Mouse (Mus musculus): ENCODE data around the gene Gbf1.
A peak's percentile ranks its signal among the peaks of the same experiment; 100 is the strongest.
"Not testable (repeated sequence)": the region's sequence is repeated elsewhere in the genome, so short reads cannot be mapped to it uniquely, and the experiment has no call there.

Gene Gbf1

DNA sequence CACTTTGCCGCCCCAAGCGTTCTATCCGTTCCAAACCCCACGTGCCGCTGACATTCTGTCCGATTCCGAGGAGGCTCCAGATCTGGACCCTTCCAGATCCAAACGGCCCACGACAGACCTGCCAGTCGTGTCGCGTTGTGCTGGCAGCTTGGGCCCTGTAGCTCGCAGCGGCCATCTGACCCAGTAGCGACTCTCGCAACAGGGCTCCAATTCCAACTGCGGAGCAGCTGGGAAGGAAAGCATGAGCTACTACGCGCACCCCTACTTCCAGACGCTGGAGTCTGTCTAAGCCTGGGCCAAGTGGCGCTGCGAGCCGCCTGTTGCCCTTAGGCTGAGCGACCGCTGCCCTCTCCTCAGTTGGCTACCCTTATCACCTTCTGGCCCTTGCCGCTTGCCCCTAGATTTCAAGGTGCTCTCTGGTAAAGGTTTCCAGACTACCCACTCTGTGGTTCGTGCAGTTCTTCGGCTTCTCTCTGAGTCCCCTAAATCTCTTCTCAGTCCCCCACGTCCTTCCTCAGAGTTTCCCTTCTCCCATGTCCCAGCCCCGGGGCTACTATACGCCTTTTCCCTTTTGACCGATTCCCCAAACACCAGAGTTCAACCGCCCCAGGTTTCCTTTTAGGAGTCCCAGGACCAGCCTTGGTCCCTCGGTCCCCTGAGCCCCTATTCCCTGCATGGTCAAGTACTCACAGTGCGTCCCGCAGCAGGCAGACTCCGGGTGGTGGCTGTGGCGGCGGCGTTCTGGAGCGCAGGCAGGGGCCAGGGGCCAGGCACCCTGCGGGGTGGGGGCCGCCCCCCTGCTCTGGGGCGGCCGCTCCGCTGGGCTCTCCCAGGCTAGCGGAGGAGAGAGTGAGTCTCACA is 4.6 kb upstream of the Gbf1 start, which contains the start of gene Pitx3:
Gene Pitx3, minus strand, starts transcription at position 816 of the 861 bp plus-strand sequence.
- no peak for DNase-seq (ENCODE audit: low read depth, low spot score)

DNA sequence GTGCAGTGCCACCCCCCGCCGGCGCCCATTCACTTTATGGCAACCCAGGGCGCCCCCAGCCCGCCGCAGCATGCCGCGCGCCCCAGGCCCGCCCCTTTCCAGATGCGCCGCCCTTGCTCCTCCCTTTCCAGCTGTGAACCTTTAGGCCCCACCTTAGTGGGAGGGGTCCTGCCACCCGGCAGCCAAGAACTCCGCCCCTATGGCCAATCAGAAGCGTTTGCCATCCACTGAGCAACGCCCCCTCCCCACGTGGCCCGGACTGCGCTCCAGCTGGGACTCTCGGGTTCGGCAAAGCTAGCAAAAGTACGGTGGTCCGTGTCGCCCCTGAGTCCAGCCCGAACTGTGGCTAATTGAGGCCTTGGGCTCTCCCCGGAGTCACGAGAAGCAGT is 3.9 kb upstream of the Gbf1 start:
- peak; percentile 96 for DNase-seq (ENCODE audit: low read depth, low spot score)

DNA sequence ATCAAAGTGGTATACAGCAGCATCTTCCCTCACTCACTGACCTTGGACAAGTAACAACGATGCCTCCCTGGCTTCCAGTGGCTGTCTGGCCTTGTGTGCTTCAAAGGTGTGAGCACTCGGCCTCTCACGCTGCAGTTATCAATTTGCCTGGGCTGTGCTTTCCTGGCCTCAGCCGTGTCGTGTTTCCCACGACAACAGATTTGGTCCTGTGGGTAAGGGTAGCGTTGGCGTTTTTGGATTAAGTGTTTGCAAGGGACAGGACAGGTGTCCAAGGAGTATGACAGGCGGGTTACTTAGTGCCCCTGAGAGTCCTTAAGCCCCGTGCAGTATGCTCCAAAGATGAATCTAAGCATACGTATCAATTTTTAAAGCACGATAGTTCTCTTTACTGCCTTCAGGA is 3.2 kb upstream of the Gbf1 start:
- DNase-seq (ENCODE audit: low read depth, low spot score): no peak

DNA sequence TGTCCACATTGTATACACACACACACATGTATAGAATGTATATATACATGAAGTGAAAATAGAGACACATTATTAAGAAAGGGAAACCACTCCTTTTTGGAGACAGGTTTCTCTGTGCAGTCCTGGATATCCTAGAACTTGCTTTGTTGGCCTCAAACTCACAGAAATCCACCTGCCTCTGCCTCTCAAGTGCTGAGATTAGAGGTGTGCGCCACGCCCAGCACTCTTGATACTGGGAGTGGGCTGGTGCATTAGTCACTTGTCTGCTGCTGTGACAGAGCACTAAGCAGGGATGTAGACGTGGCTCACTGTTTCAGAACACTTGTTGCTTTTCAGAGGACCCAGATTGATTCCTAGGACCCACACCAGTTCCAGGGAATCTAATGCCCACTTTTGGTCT is 13.6 kb downstream of the Gbf1 start:
- DNase-seq (ENCODE audit: low read depth, low spot score): no peak

DNA sequence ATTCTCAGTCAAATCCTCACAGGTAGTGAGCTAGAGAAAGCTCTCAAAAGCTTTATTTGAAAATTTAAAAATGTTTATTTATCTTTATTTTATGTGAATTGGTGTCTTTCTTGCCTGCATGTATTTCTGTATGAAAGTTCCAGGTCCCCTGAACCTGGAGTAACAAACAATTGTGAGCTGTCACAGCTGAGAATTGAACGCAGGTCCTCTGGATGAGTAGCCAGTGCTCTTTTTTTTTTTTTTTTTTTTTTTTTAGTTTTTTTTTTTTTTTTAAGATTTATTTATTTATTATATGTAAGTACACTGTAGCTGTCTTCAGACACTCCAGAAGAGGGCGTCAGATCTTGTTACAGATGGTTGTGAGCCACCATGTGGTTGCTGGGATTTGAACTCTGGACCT is 14.9 kb downstream of the Gbf1 start:
- not testable (repeated sequence) for DNase-seq (ENCODE audit: low read depth, low spot score)

DNA sequence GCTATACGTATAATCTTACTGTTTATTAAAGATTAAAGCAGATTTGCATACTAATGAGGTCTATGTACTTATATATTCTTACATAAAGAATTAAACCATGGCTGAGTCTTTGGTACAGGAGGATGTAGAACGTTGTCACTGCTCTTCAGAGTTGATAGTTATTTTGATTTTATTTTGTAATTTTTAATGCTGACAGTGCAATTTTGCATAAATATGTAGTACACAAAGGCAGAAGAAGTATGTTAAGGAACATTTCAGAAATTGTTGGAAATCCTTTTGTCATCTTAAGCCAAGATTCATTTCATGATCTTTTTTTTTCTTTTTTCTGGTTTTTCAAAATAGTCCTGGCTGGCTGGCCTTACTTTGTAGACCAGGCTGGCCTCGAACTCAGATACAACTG is 17.1 kb downstream of the Gbf1 start:
- DNase-seq (ENCODE audit: low read depth, low spot score): no peak

DNA sequence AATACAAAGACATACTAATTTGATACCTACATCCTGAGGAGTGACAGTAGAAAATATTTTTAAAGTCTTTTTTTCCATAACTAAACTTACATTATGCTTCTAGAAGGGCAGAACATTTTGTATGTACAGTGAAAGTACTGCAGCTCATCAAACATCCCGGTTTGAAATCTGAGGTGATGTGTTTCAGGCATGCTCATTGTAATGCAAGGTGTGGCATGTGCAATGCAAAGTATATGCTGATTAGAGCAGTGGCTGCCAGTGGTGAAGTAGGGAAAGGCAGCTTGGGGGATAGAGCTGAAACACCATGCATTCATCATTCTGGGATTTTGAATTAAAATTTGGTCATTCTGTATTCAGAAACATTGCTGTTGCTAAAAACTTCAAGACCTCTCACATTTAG is 17.6 kb downstream of the Gbf1 start:
- DNase-seq (ENCODE audit: low read depth, low spot score): peak; percentile 52

DNA sequence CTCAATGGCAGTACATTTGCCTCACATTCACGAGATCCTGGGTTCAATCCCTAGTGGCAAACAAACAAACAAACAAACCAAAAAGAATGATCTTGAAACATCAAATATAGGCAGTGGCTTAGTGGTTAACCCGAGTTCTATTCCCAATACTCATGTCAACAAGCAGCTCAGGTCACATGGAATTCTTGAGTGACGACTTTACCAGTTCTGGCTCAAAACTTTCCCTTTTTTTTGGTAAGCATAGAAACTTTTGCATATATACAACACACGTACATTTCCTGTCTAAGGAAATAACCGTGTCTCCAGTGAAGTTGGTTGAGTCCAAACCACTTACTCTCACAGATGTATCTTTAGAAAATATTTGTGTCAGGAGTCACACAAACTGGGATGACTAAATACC is 20.2 kb downstream of the Gbf1 start:
- no peak for DNase-seq (ENCODE audit: low read depth, low spot score)

DNA sequence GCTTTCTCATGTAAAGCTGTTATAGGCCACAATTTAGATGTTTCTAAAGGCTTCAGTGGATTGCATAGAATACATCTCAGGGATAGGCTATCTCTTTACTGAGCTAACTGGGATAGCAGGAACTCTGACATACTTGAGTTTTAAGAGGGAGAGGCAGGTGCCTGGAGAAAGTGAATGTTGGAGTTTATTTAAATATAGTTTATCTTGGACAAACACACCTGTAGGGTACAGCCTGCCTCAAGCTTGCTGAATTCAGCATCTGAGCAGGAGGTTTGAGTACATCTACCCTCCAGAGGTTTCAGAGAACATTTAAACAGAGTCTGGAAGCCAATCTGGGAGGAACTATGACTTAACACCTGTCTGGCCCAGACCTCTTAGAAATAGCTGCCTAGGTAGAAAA is 22.9 kb downstream of the Gbf1 start:
- no peak for DNase-seq (ENCODE audit: low read depth, low spot score)

DNA sequence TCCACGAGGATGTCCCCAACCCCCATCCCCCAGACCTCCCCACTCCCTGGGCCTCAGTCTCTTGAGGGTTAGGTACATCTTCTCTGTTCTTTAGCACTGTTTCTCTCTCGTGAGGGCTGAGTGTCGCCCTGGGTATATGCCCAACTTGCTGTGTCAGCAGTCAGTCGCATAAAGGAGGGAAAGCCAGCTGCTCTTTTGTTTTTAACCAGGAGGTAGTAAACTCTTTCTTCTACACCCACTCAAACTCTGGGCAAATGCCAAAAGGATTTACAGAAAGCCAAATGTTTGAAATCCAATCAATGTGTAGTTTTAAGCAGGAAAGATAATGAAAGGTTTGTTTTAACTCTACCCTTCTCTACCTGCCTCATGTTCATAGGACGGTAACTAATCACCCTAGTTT is 24.7 kb downstream of the Gbf1 start:
- no peak for DNase-seq (ENCODE audit: low read depth, low spot score)

DNA sequence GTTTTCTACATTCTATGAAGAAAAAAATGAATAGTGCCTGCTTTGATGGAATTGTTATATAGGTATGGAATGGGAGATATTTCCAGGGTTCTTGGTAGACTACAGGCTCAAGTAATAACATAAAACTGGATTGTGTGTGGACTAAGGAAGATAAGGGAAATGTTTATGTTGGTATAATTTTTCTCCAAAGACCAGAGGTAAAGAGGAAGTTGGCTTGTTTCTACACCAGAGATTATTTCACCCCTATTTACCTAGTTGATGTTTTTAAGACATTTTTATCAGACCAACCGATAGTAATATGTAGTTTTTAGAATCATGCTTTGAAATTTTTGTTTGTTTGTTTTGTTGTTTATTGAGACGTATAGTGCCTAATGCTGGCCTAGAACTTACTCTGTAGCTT is 28.0 kb downstream of the Gbf1 start:
- DNase-seq (ENCODE audit: low read depth, low spot score): no peak

DNA sequence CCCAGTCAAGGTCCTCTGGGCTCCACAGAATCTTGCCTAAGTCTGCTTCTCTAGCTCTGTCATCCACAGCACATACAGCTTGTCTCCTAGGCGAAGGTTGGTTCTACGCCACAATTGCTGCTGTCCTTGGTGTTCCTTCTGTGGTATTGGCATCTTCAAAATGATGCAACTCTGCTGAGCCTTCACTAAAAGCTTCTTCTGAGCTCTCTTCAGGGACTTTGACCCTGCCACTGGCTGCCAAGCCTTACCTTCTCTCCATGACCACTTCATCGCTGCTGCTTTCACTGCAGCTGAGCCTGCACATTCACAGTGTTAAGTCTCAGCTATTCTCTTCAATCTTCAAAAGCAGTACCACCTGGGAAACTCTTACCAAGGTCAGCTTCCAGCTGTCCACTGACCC is 29.9 kb downstream of the Gbf1 start:
- DNase-seq (ENCODE audit: low read depth, low spot score): no peak

DNA sequence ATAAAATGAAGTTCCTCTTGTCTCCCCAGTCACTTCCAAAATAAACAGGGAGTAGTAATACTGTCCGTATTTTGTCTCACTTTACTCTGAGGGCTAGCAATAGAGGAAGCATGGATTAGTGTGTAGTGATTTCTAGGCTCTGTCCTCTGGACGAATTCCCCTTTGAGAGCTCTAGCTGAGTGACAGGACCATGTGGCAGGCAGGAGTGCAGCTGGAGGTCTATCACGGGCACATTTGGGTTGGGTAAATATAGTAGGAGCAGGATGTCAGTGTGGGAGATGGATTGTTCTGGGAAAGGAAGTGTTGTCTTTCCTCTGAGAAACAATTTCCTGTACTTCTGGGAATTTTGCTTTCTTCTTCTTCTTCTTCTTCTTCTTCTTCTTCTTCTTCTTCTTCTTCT is 34.3 kb downstream of the Gbf1 start:
- DNase-seq (ENCODE audit: low read depth, low spot score): no peak

DNA sequence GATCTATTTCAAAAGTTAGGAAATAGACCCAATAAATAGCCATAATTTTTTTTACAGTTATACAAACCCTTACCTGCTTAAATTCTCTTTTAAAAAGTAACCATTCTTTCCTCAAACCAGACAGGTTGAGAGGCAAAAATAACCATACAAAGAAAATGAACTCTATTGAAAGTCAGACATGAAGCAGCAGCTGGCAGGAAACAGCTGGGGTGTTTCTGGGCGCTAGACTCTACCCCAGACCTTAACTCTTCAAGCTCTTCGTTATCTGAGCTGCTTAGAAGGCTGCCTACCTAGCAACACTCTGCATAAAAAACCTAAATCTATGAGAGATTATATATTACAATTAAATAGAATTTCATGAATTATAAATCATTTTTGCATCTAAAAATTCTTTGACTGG is 34.9 kb downstream of the Gbf1 start:
- no peak for DNase-seq (ENCODE audit: low read depth, low spot score)

DNA sequence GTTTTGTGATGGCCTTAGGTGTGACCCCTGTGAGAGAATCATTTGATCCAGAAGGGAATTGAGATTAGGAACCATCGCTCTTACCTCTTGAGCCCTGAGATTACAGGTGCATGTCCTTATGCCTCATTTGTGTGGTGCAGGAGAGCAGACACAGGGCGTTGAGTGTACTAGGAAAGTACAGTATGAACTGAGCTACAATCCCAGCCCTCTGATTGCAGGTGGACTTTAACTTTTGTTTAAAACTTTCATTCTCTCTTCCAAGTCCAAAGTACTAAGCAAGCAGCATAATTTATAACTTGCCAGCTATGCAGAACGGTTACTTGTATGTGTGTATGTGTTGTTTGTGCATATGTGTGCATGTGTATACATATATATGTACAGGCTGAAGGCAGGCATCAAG is 46.0 kb downstream of the Gbf1 start:
- no peak for DNase-seq (ENCODE audit: low read depth, low spot score)

DNA sequence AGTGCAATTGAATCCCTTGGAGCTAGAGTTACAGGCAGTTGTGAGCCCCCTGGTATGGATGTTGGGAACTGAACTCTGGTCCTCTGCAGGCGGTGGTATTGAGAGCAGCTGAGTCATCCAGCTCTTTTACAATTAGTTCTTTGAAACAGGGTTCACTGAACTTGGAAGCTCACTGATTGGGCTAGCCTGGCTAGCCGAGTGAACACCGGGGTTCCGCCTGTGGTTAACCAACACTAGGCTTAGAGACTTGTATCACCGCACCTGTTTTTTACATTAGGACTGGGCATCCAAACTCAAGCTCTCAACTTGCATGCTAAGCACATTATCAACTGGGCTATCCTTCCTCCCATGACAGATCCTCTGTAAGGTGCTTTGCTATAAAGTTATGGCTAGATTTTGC is 46.6 kb downstream of the Gbf1 start:
- DNase-seq (ENCODE audit: low read depth, low spot score): peak; percentile 25

DNA sequence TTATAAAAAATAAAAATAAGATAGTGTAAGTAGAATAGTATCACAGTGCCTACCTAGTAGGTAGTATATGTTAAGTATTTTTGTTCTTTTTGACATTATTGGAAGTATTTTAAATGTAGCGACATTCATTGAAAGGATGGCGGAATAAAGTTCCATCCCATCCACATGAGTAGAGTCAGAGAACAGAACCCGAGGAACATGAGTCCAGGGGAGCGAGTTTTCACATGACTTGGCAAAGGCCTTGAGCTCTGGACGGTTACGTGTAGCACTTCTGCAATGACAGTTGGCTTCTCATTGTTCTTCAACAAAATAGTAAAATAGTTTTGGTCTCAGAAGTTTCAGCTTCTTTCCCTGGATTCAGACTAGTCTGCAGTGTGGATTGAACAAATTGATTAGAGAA is 51.9 kb downstream of the Gbf1 start:
- no peak for DNase-seq (ENCODE audit: low read depth, low spot score)

DNA sequence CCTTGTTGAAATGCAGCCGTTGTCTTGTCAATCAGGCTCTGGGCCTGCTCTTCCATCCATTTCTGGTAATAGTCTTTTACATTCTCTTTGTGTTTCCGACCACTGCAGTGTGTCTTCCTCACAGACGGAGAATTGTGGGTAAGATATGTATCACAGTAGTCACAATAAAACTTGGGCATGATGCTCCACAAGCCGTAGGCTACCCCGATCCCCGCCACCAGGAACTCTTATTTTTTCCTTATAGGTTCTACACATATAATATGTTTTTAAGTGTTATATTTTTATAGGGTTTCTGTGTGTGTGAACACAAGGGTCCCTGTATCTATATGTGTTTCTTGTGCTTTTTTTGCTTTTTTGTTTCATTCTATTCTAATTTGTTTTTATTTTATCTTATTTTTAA is 53.4 kb downstream of the Gbf1 start:
- DNase-seq (ENCODE audit: low read depth, low spot score): no peak

DNA sequence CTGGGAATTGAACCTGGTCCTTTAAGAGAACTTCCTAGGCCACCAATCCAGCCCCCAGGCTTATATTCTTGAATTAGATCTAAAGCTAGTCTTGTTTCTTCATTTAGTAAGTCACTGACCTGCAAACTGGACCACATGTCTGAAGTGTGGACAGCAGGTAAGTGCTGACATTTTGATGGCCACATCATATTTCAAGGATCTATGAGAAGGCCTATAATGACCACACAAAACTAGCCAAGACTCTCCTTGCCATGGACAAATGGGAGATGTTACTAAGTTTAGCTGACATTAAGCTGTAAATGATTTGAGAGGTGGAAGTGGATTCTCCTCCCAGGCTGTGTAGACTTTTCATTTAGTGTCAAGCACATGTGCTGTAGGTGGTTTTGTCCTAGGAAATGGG is 58.6 kb downstream of the Gbf1 start:
- DNase-seq (ENCODE audit: low read depth, low spot score): no peak

DNA sequence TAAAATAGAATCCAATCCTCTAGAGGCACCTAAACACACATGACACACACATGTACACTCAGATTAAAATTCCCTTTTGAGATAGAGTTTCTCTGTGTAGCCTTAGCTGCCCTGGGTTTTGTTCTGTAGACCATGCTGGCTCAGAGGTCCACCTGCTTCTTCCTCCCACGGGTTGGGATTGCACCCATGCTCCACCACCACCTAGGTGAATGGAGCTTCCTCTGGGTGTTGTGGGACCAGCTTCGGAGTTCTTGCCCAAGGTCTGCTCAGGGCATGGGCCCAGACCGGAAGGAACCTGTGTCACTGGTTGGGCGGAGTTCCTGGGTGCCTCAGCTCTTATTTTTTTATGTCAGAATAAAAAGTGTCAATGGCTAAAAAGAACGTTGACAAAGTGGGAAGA is 62.2 kb downstream of the Gbf1 start:
- no peak for DNase-seq (ENCODE audit: low read depth, low spot score)

DNA sequence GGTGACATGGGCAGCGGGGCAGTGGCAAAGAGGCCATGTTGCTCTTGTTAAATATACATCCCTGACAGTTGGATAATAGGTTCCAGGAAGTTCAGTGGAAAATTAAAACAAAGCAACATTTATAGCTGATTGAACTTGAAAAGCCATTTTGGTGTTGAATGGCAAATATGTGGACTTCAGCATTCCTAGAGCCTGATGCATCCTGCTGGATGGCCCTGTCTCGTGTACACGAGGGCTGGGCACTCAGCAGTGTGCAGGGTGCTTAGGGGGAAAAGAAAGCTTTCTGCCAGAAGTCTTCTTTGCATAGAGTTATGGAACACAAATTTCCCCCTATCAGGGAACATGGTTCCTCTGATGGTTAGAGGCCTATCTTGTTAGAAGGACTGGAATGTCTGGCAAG is 63.1 kb downstream of the Gbf1 start:
- no peak for DNase-seq (ENCODE audit: low read depth, low spot score)

DNA sequence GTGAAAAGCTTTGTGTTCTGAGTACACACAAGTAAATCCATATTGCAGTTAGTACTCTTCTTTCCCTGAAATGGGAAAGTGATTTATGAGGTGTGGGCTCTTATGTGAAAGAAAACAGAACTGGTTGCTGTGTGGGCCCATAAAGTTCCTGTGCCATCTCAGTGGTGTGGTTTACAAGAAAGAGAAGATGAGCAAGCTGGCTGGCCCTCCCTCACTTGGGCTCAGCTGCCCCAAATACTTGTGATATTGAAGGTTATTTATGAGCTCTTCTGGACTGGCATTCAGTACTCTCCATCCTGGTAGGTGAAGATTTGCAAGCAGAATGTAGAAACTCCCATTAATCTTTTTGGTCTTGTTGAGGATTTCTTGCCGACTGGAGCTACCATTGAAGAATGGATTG is 64.4 kb downstream of the Gbf1 start:
- DNase-seq (ENCODE audit: low read depth, low spot score): no peak

DNA sequence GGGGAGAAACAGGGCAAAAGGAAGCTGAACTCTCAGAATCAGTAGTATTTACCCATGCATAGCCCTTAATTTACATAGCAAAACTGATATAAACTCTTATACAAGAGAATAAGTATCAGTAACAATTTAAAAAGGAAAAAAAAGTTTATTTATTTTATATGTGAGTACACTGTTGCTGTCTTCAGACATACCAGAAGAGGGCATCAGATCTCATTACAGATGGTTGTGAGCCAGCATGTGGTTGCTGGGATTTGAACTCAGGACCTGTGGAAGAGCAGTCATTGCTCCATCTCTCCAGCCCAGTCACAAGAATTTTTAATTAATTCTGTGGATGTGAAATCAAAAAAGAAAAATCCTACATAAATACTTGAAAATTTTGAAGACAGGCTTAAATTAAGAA is 65.0 kb downstream of the Gbf1 start:
- not testable (repeated sequence) for DNase-seq (ENCODE audit: low read depth, low spot score)

DNA sequence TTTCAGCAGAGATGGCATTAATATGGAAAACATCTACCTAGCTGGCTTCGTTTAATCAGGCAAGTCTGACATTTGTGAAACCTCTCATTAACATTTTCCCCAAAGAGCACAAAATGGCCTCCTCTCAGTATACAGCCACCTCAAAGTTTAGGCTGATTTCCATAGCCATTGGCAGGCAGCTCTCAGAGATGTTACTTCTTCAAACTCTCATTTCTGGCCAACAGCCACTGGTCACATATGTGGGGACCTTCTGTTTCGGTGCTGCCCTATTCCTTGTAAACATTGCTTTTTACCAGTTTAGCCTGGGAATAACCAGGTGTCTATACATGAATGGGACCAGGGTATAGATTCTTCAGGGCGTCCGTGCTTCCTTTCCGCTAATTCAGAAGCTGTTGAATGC is 67.8 kb downstream of the Gbf1 start:
- no peak for DNase-seq (ENCODE audit: low read depth, low spot score)
